Mouse (Mus musculus) forebrain, embryonic 16.5 days (tissue): Measurements from ENCODE around the gene Fras1. TPM values are rescaled to one million over a fixed set of nuclear protein-coding genes. Genes with fewer than 3 reads are reported as not detected.

ENCODE experiments used
- ATAC-seq: fragments of 200-750 bp; cut with Nextera tagmentation; 2 replicates; pipeline ENCODE4 v1.8.0; 2017; ENCODE audit warnings: mild to moderate bottlenecking, moderate library complexity
- H3K27ac ChIP-seq: fragments of 300-500 bp; sonication (generic); 2 replicates; pipeline ENCODE4 v1.5.1; 2014; ENCODE audit warnings: low read length, control low read depth
- H3K27me3 ChIP-seq: fragments of 300-500 bp; sonication (generic); replicated peaks from 2 replicates; pipeline ENCODE4 v1.6.1; 2014; ENCODE audit warnings: low read length; ENCODE audit not compliant: control insufficient read depth, insufficient read depth
- H3K36me3 ChIP-seq: fragments of 300-500 bp; sonication (generic); 2 replicates; pipeline ENCODE4 v1.6.1; 2014; ENCODE audit not compliant: control insufficient read depth, insufficient read depth
- H3K4me1 ChIP-seq: fragments of 300-500 bp; sonication (generic); replicated peaks from 2 replicates; pipeline ENCODE4 v1.6.1; 2014; ENCODE audit warnings: low read length; ENCODE audit not compliant: control insufficient read depth, insufficient read depth
- H3K4me2 ChIP-seq: fragments of 300-500 bp; sonication (generic); 2 replicates; pipeline ENCODE4 v1.6.1; 2014; ENCODE audit warnings: mild to moderate bottlenecking, low read length, control low read depth
- H3K4me3 ChIP-seq: fragments of 300-500 bp; sonication (generic); replicated peaks from 2 replicates; pipeline ENCODE4 v1.5.1; 2014; ENCODE audit warnings: mild to moderate bottlenecking, low read length, control low read depth
- H3K9ac ChIP-seq: fragments of 300-500 bp; sonication (generic); replicated peaks from 2 replicates; pipeline ENCODE4 v1.6.1; 2014; ENCODE audit warnings: low read depth, low read length, control low read depth
- H3K9me3 ChIP-seq: fragments of 300-500 bp; sonication (generic); 2 replicates; pipeline ENCODE4 v1.6.1; 2016; ENCODE audit warnings: low read length; ENCODE audit not compliant: control insufficient read depth
- WGBS: fragments of 180-500 bp; shearing (Covaris S2); extraction: QIAGEN DNeasy Blood & Tissue Kit; methylation state at CpG from one replicate; pipeline ENCODE4 v1.1.7; 2014; 5-methylcytosine and 5-hydroxymethylcytosine counted together
- polyA plus RNA-seq: library from polyadenylated mRNA; unstranded; fragments of >200 nt; fragmentation: Nextera tagmentation; extraction: Ambion mirVana; gene quantifications from 2 replicates; pipeline ENCODE4 v1.2.1, GENCODE M21; 2015

Fras1 gene
- polyA plus RNA-seq, 1 experiment from 2014 or later, result 3.4 TPM

- H3K9ac ChIP-seq, result no peak overlapping the region
- no peak overlapping the region for H3K4me2 ChIP-seq
- H3K27me3 ChIP-seq, result no peaks in the 10 kb centered on the region
- H3K9me3 ChIP-seq, result no peaks in the 10 kb centered on the region
- H3K4me1 ChIP-seq, result peaks cover 6% of the 10 kb centered on the region
- no peak overlapping the region for H3K4me3 ChIP-seq
- H3K36me3 ChIP-seq, result no peaks in the 10 kb centered on the region
- ATAC-seq, result no peak
- no peak overlapping the region for H3K27ac ChIP-seq
- 90% methylated on average over 4 of the region's 4 CpGs for WGBS
Observed at GRCm38 (mm10) chr5:96391086-96391485, 17.3 kb downstream of the Fras1 start.

- H3K27ac ChIP-seq, result no peak overlapping the region
- H3K4me3 ChIP-seq, result no peak overlapping the region
- H3K27me3 ChIP-seq, result no peaks in the 10 kb centered on the region
- H3K4me1 ChIP-seq, result peaks cover 3% of the 10 kb centered on the region; the same call in 1 of the 2 replicates
- H3K4me2 ChIP-seq, result no peak overlapping the region
- no peak for ATAC-seq
- no peaks in the 10 kb centered on the region for H3K9me3 ChIP-seq
- no peaks in the 10 kb centered on the region for H3K36me3 ChIP-seq
- WGBS, result 73% methylated on average over 4 of the region's 4 CpGs
- no peak overlapping the region for H3K9ac ChIP-seq
Observed at GRCm38 (mm10) chr5:96394947-96395346, 21.2 kb downstream of the Fras1 start.

- Histone ChIP-seq H3K4me3 (no peak overlapping the region), H3K9ac (no peak overlapping the region), H3K36me3 (no peaks in the 10 kb centered on the region), H3K4me2 (no peak overlapping the region), H3K27ac (no peak overlapping the region), H3K27me3 (no peaks in the 10 kb centered on the region), H3K4me1 (no peaks in the 10 kb centered on the region), H3K9me3 (no peaks in the 10 kb centered on the region)
- WGBS, result 28% methylated on average over 5 of the region's 5 CpGs
- no peak for ATAC-seq
Observed at GRCm38 (mm10) chr5:96395786-96396650, 22.3 kb downstream of the Fras1 start.

- WGBS, result 75% methylated on average over 3 of the region's 3 CpGs
Observed at GRCm38 (mm10) chr5:96402555-96402954, 28.8 kb downstream of the Fras1 start.

GRCm38 (mm10) chr5:96405139-96405842 is 31.5 kb downstream of the Fras1 start:
- H3K4me1 ChIP-seq, result peaks cover 8% of the 10 kb centered on the region
- no peak overlapping the region for H3K4me3 ChIP-seq
- no peak overlapping the region for H3K4me2 ChIP-seq
- H3K27me3 ChIP-seq, result no peaks in the 10 kb centered on the region
- ATAC-seq, result peak; percentile 63; the same call in 1 of the 2 replicates
- 34% methylated on average over 8 of the region's 8 CpGs for WGBS
- no peak overlapping the region for H3K27ac ChIP-seq
- H3K9ac ChIP-seq, result no peak overlapping the region
- no peaks in the 10 kb centered on the region for H3K36me3 ChIP-seq
- no peaks in the 10 kb centered on the region for H3K9me3 ChIP-seq

More at GRCm38 (mm10) chr5:96402555-96402954, 28.8 kb downstream of the Fras1 start:
- Histone ChIP-seq H3K4me2 (no peak overlapping the region), H3K9ac (no peak overlapping the region), H3K4me3 (no peak overlapping the region), H3K27ac (no peak overlapping the region), H3K36me3 (no peaks in the 10 kb centered on the region), H3K9me3 (no peaks in the 10 kb centered on the region), H3K27me3 (no peaks in the 10 kb centered on the region), H3K4me1 (peaks cover 8% of the 10 kb centered on the region)
- no peak for ATAC-seq

- peak; percentile 23; the same call in 1 of the 2 replicates for ATAC-seq
- 53% methylated on average over 2 of the region's 2 CpGs for WGBS
- no peaks in the 10 kb centered on the region for H3K9me3 ChIP-seq
- H3K4me2 ChIP-seq, result no peak overlapping the region
- no peaks in the 10 kb centered on the region for H3K36me3 ChIP-seq
- H3K9ac ChIP-seq, result no peak overlapping the region
- no peaks in the 10 kb centered on the region for H3K27me3 ChIP-seq
- peaks cover 8% of the 10 kb centered on the region for H3K4me1 ChIP-seq
- no peak overlapping the region for H3K4me3 ChIP-seq
- H3K27ac ChIP-seq, result no peak overlapping the region
Observed at GRCm38 (mm10) chr5:96408291-96408690, 34.5 kb downstream of the Fras1 start.

GRCm38 (mm10) chr5:96412754-96413394 is 39.1 kb downstream of the Fras1 start:
- no peak for ATAC-seq
- WGBS, result 69% methylated on average over 11 of the region's 11 CpGs
- H3K4me1 ChIP-seq, result peaks cover 7% of the 10 kb centered on the region; the same call in 1 of the 2 replicates
- H3K36me3 ChIP-seq, result no peaks in the 10 kb centered on the region
- no peak overlapping the region for H3K9ac ChIP-seq
- no peak overlapping the region for H3K4me3 ChIP-seq
- no peak overlapping the region for H3K4me2 ChIP-seq
- no peaks in the 10 kb centered on the region for H3K27me3 ChIP-seq
- H3K27ac ChIP-seq, result no peak overlapping the region
- H3K9me3 ChIP-seq, result no peaks in the 10 kb centered on the region

- 0 out of 2 replicates have a peak, but pooled peaks have one; percentile 41 for ATAC-seq
- 50% methylated on average over 4 of the region's 4 CpGs for WGBS
- Histone ChIP-seq H3K36me3 (no peaks in the 10 kb centered on the region), H3K4me1 (peaks cover 10% of the 10 kb centered on the region), H3K4me3 (no peak overlapping the region), H3K27ac (no peak overlapping the region; the same call in 1 of the 2 replicates), H3K9ac (no peak overlapping the region), H3K9me3 (no peaks in the 10 kb centered on the region), H3K27me3 (no peaks in the 10 kb centered on the region), H3K4me2 (no peak overlapping the region)
Observed at GRCm38 (mm10) chr5:96417121-96417520, 43.4 kb downstream of the Fras1 start.

GRCm38 (mm10) chr5:96421550-96421949 is 47.8 kb downstream of the Fras1 start:
- no peak overlapping the region for H3K4me3 ChIP-seq
- 21% methylated on average over 3 of the region's 3 CpGs for WGBS
- no peak overlapping the region for H3K9ac ChIP-seq
- H3K4me1 ChIP-seq, result peaks cover 8% of the 10 kb centered on the region
- no peaks in the 10 kb centered on the region for H3K27me3 ChIP-seq
- H3K9me3 ChIP-seq, result no peaks in the 10 kb centered on the region
- H3K36me3 ChIP-seq, result no peaks in the 10 kb centered on the region
- no peak overlapping the region for H3K4me2 ChIP-seq
- H3K27ac ChIP-seq, result no peak overlapping the region
- peak; percentile 83 for ATAC-seq
